Mouse (Mus musculus): Measurements from ENCODE around the gene Rab15. TPM values are rescaled to one million over a fixed set of nuclear protein-coding genes. Genes with fewer than 3 reads are reported as not detected.

Gene Rab15
- polyA plus RNA-seq, 1 experiment from 2014 or later, result 0.08 TPM

DNA sequence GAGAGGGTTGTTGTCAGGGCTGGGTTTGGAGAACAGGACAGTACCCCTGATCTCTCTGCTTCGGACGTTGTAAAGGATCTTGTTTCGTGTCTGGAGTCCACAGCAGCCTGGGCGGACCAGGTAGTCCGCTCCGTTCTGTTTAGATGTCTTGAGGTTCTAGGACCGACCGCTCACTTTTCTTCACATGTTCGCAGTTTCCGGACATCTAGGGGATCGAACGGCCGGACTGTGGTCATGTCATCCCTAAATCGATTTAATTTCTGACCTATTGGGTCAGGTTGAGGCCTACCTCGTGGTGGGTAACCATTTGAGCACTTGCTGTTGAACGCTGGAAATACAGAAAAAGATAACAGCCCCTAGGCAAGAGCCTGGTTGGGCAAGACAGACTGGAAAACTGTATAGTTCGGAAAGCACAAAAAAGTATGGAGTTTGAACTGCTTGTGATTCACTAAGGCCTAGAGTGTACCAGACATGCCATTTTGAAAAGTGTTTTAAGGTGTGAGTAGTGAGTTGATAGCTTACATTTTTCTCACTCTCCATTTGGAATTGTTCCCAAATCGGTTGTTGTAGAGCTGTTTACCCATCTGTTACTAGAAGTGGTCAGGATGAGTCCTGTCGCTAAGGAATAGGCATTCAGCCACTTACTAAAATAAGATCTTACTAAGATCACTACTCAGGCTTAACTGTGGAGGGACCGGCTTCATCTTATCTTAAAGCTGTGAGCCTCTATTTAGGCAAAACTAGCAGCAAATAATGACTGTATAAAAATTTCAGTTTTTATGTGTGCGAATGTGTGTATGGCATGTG is 15.3 kb upstream of the Rab15 start:
- peak overlapping the region; percentile 71 for H3K4me3 ChIP-seq (ENCODE audit: low read depth, low read length)
- no peaks in the 10 kb centered on the region for H3K36me3 ChIP-seq (replicated peaks; ENCODE audit: insufficient read depth, low read length)
- H3K4me1 ChIP-seq (ENCODE audit: insufficient read depth), result no peaks in the 10 kb centered on the region
- H3K4me2 ChIP-seq (ENCODE audit: low read depth, low read length), result peak overlapping the region; percentile 79
- peak overlapping the region; percentile 78 for H3K9ac ChIP-seq (replicated peaks)
- no peak for TF ChIP-seq EP300 (IDR thresholded peaks at IDR 0.05; ENCODE audit: low read depth)
- no peaks in the 10 kb centered on the region for H3K9me3 ChIP-seq (ENCODE audit: low read length)
- ATAC-seq, result peak; percentile 36
- H3K27me3 ChIP-seq (ENCODE audit: insufficient read depth, low read length), result no peaks in the 10 kb centered on the region
- H3K27ac ChIP-seq (ENCODE audit: low read depth), result peak overlapping the region; percentile 70
- DNase-seq, result no peak
- 8% methylated on average over 21 of the region's 21 CpGs for WGBS (ENCODE audit: insufficient replicate concordance)

DNA sequence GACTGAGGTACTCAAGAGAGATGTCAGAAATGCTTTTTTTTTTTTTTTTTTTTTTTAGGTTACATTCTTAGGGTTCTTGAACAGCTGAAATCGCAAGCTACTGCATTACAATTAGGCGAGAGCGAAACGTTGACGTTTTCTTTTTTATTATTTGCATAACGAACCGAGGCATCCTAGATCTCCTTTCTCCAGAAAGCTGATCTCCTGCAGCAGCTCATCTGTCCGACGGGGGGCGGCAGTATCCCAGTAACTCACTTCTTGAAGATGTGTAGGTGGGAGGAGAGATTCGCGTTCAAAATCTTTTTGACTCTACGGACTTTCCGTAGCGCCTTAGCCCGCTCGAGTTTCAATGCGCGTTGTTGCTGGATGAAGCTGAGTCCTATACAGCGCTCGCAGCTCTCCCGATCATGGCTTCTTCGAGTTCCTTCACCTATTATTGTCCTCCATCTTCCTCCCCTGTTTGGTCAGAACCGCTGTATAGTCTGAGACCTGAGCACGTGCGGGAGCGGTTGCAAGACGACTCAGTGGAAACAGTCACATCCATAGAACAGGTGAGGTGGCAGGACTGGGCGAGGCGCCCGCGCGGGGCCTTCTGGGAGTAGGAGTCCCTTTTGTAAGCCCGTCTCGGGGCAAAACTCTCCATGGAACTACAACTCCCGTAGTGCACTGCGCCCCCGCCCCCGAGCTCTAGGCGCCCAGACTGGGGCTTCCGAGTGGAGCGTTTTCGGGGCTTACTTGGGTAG is 14.6 kb upstream of the Rab15 start:
- Histone ChIP-seq H3K4me1 (ENCODE audit: insufficient read depth) (no peaks in the 10 kb centered on the region), H3K9me3 (ENCODE audit: low read length) (no peaks in the 10 kb centered on the region), H3K4me2 (ENCODE audit: low read depth, low read length) (peak overlapping the region; percentile 79), H3K36me3 (replicated peaks; ENCODE audit: insufficient read depth, low read length) (no peaks in the 10 kb centered on the region), H3K4me3 (ENCODE audit: low read depth, low read length) (peak overlapping the region; percentile 71), H3K27me3 (ENCODE audit: insufficient read depth, low read length) (no peaks in the 10 kb centered on the region), H3K9ac (replicated peaks) (peak overlapping the region; percentile 78), H3K27ac (ENCODE audit: low read depth) (peak overlapping the region; percentile 70)
- TF ChIP-seq EP300 (IDR thresholded peaks at IDR 0.05; ENCODE audit: low read depth) (peak; percentile 70; the same call in 1 of the 2 replicates), CTCF (IDR thresholded peaks at IDR 0.05; ENCODE audit: low read depth) (peak; percentile 84)
- peak; percentile 96 for DNase-seq
- peak; percentile 100 for ATAC-seq
- WGBS (ENCODE audit: insufficient replicate concordance), result under 1% methylated on average over 43 of the region's 43 CpGs

DNA sequence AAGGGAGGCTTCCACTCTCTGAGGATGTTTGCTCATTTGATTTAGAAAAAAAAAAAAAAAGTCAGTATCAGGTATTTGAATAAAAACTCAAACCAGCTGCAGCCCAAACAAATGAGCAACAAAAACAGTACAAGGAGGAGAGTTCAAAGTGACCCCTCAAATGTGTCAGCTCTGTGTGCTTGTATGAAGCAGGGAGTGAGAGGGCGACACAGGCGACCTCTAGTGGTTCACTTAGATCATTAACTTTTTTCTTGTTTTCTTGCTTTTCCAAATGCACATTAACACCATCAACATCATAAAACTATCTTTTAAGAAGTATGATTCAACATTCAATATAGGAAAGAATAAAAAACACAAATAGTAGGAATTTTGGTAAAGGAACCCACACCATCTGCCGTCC is 10.0 kb upstream of the Rab15 start:
- no peaks in the 10 kb centered on the region for H3K9me3 ChIP-seq (ENCODE audit: low read length)
- H3K4me3 ChIP-seq (ENCODE audit: low read depth, low read length), result no peak overlapping the region
- no peak overlapping the region for H3K4me2 ChIP-seq (ENCODE audit: low read depth, low read length)
- 9% methylated on average over 3 of the region's 3 CpGs for WGBS (ENCODE audit: insufficient replicate concordance)
- H3K27me3 ChIP-seq (ENCODE audit: insufficient read depth, low read length), result no peaks in the 10 kb centered on the region
- H3K36me3 ChIP-seq (replicated peaks; ENCODE audit: insufficient read depth, low read length), result no peaks in the 10 kb centered on the region
- peak; percentile 33 for DNase-seq
- no peak overlapping the region for H3K27ac ChIP-seq (ENCODE audit: low read depth)
- no peak overlapping the region for H3K9ac ChIP-seq (replicated peaks)
- H3K4me1 ChIP-seq (ENCODE audit: insufficient read depth), result no peaks in the 10 kb centered on the region
- ATAC-seq, result no peak
- no peak for TF ChIP-seq EP300 (IDR thresholded peaks at IDR 0.05; ENCODE audit: low read depth)
- TF ChIP-seq CTCF (IDR thresholded peaks at IDR 0.05; ENCODE audit: low read depth), result peak; percentile 83

DNA sequence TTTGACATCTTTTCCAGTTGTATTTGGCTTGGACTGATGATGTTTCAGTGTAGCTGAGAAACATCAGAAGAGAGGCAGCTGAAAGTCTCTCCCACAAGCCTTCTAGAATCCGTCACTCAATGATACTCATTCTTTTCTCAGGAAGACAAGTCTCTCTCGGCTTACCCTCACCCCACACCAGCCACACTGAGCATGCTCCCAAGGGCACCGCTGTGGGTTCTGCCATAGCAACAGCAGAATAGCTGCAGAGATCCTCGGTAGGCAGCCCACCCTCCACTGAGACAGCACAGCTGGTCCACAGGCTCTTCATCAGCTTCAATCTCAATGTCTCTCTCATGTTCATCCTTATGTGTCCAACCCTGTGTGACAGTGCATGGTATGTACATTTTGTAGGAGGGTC is 2.6 kb upstream of the Rab15 start:
- no peak overlapping the region for H3K27ac ChIP-seq (ENCODE audit: low read depth)
- no peak overlapping the region for H3K9ac ChIP-seq (replicated peaks)
- no peak for TF ChIP-seq CTCF (IDR thresholded peaks at IDR 0.05; ENCODE audit: low read depth)
- TF ChIP-seq EP300 (IDR thresholded peaks at IDR 0.05; ENCODE audit: low read depth), result no peak
- H3K36me3 ChIP-seq (replicated peaks; ENCODE audit: insufficient read depth, low read length), result no peaks in the 10 kb centered on the region
- WGBS (ENCODE audit: insufficient replicate concordance), result 69% methylated on average over 4 of the region's 4 CpGs
- DNase-seq (no peak), ATAC-seq (no peak)
- H3K4me1 ChIP-seq (ENCODE audit: insufficient read depth), result peaks cover 5% of the 10 kb centered on the region
- H3K9me3 ChIP-seq (ENCODE audit: low read length), result no peaks in the 10 kb centered on the region
- peaks cover 47% of the 10 kb centered on the region for H3K27me3 ChIP-seq (ENCODE audit: insufficient read depth, low read length)
- H3K4me2 ChIP-seq (ENCODE audit: low read depth, low read length), result no peak overlapping the region
- H3K4me3 ChIP-seq (ENCODE audit: low read depth, low read length), result no peak overlapping the region

DNA sequence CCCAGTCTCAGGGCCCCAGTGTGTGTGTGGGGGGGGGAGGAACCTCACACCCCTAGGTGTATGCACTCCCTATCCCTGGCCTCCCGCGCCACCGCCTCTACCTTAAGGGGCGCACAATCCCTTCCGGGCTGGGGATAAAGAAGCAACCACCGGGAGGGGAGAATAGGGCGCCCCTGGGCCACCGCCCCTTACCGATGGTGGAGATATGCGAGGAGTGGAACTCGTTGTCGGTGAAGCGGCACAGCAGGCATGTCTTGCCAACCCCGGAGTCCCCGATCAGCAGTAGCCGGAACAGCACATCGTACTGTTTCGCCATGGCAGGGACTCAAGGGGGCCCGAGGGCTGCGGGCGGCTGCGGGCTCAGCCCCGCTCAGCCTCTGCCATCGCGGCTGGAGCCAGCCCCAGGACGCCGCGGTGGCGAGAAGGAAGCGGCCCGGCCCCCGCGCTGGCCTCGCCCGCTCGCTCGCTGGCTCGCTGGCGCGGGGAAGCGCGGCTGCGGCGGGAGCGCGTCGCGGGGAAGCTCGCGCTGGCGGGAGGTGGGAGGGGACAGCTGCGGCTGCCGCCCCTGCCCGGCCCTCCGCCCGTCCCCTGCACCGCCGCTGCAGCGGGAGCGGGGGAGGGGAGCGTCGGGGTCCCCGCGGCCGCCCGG is 582 bp downstream of the Rab15 start:
- Histone ChIP-seq H3K36me3 (replicated peaks; ENCODE audit: insufficient read depth, low read length) (no peaks in the 10 kb centered on the region), H3K4me2 (ENCODE audit: low read depth, low read length) (peak overlapping the region; percentile 93), H3K9ac (replicated peaks) (peak overlapping the region; percentile 53), H3K27me3 (ENCODE audit: insufficient read depth, low read length) (peaks cover 51% of the 10 kb centered on the region), H3K9me3 (ENCODE audit: low read length) (no peaks in the 10 kb centered on the region), H3K4me3 (ENCODE audit: low read depth, low read length) (peak overlapping the region; percentile 55), H3K27ac (ENCODE audit: low read depth) (no peak overlapping the region), H3K4me1 (ENCODE audit: insufficient read depth) (peaks cover 5% of the 10 kb centered on the region)
- TF ChIP-seq EP300 (IDR thresholded peaks at IDR 0.05; ENCODE audit: low read depth) (no peak), CTCF (IDR thresholded peaks at IDR 0.05; ENCODE audit: low read depth) (no peak)
- ATAC-seq (peak; percentile 31; the same call in 1 of the 2 replicates), DNase-seq (peak; percentile 18)
- 3% methylated on average over 48 of the region's 66 CpGs for WGBS (ENCODE audit: insufficient replicate concordance)

DNA sequence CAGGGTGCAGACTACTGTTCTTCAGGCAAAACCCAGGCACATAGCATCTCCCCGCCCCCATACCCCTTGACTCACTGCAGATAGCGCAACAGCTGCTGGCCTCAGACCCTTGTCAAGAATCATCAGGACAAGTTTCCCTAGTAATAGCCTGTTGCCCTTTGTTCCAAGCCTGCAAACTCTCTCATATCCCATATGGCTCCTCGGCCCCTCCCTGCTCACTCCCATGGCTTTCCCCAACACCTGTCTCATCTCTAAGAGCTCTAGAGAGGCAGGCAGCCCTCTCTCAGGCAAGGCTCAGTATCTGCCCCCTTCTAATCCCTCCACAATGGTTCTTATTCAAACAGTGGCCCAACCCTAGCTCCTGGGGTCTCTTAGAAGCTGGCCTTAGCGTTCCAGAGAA is 2.1 kb downstream of the Rab15 start:
- ATAC-seq (no peak), DNase-seq (no peak)
- H3K4me1 ChIP-seq (ENCODE audit: insufficient read depth), result peaks cover 5% of the 10 kb centered on the region
- no peak overlapping the region for H3K4me3 ChIP-seq (ENCODE audit: low read depth, low read length)
- no peak overlapping the region for H3K4me2 ChIP-seq (ENCODE audit: low read depth, low read length)
- no peak for TF ChIP-seq EP300 (IDR thresholded peaks at IDR 0.05; ENCODE audit: low read depth)
- TF ChIP-seq CTCF (IDR thresholded peaks at IDR 0.05; ENCODE audit: low read depth), result no peak
- 57% methylated on average over 4 of the region's 4 CpGs for WGBS (ENCODE audit: insufficient replicate concordance)
- H3K9ac ChIP-seq (replicated peaks), result no peak overlapping the region
- no peak overlapping the region for H3K27ac ChIP-seq (ENCODE audit: low read depth)
- H3K36me3 ChIP-seq (replicated peaks; ENCODE audit: insufficient read depth, low read length), result no peaks in the 10 kb centered on the region
- H3K9me3 ChIP-seq (ENCODE audit: low read length), result no peaks in the 10 kb centered on the region
- peaks cover 49% of the 10 kb centered on the region for H3K27me3 ChIP-seq (ENCODE audit: insufficient read depth, low read length)

All from liver, postnatal 0 days (tissue).